Mouse (Mus musculus) liver (tissue): ENCODE measurements around the gene Fez1.

Source experiments
- DNase-seq: peaks from one replicate; pipeline ENCODE4 v3.0.0-alpha.2; 2020; ENCODE audit warnings: mixed read lengths

Gene Fez1

GRCm38 (mm10) chr9:36846346-36846745 is 24.7 kb downstream of the Fez1 start:
- no peak for DNase-seq

GRCm38 (mm10) chr9:36848661-36849060 is 27.0 kb downstream of the Fez1 start:
- DNase-seq, result no peak

GRCm38 (mm10) chr9:36850091-36850490 is 28.4 kb downstream of the Fez1 start:
- DNase-seq, result no peak

- DNase-seq, result no peak
Measured at GRCm38 (mm10) chr9:36852175-36852574, 30.5 kb downstream of the Fez1 start.

- DNase-seq, result no peak
Measured at GRCm38 (mm10) chr9:36856351-36856750, 34.7 kb downstream of the Fez1 start.

- no peak for DNase-seq
Measured at GRCm38 (mm10) chr9:36857476-36858117, 35.9 kb downstream of the Fez1 start.

GRCm38 (mm10) chr9:36858677-36859076 is 37.0 kb downstream of the Fez1 start:
- no peak for DNase-seq

GRCm38 (mm10) chr9:36862576-36862975 is 40.9 kb downstream of the Fez1 start:
- no peak for DNase-seq

- DNase-seq, result no peak
Measured at GRCm38 (mm10) chr9:36863694-36864093, 42.0 kb downstream of the Fez1 start.

GRCm38 (mm10) chr9:36864862-36865813 is 43.5 kb downstream of the Fez1 start:
- no peak for DNase-seq

- DNase-seq, result no peak
Measured at GRCm38 (mm10) chr9:36868662-36869061, 47.0 kb downstream of the Fez1 start.

- DNase-seq, result no peak
Measured at GRCm38 (mm10) chr9:36870263-36870662, 48.6 kb downstream of the Fez1 start.

GRCm38 (mm10) chr9:36873796-36874195 is 52.1 kb downstream of the Fez1 start:
- no peak for DNase-seq

- DNase-seq, result no peak
Measured at GRCm38 (mm10) chr9:36876313-36876712, 54.6 kb downstream of the Fez1 start.

GRCm38 (mm10) chr9:36876787-36877186 is 55.1 kb downstream of the Fez1 start:
- DNase-seq, result no peak

GRCm38 (mm10) chr9:36881615-36882014 is 60.0 kb downstream of the Fez1 start:
- DNase-seq, result no peak

- no peak for DNase-seq
Measured at GRCm38 (mm10) chr9:36882034-36882745, 60.5 kb downstream of the Fez1 start.

- no peak for DNase-seq
Measured at GRCm38 (mm10) chr9:36883569-36883968, 61.9 kb downstream of the Fez1 start.

GRCm38 (mm10) chr9:36885237-36885636 is 63.6 kb downstream of the Fez1 start:
- DNase-seq, result peak; percentile 6

- DNase-seq, result peak; percentile 41
Measured at GRCm38 (mm10) chr9:36890552-36890951, 68.9 kb downstream of the Fez1 start.

GRCm38 (mm10) chr9:36893413-36893990 is 71.8 kb downstream of the Fez1 start:
- no peak for DNase-seq

- DNase-seq, result no peak
Measured at GRCm38 (mm10) chr9:36894242-36894641, 72.6 kb downstream of the Fez1 start.
